Mouse (Mus musculus): Measurements from ENCODE around the gene Gm20388. TPM values are rescaled to one million over a fixed set of nuclear protein-coding genes. Genes with fewer than 3 reads are reported as not detected.
"Not testable (repeated sequence)": the region's sequence is repeated elsewhere in the genome, so short reads cannot be mapped to it uniquely, and the experiment has no call there.

Gene Gm20388
- polyA plus RNA-seq, 1 experiment = 10.6 TPM

DNA sequence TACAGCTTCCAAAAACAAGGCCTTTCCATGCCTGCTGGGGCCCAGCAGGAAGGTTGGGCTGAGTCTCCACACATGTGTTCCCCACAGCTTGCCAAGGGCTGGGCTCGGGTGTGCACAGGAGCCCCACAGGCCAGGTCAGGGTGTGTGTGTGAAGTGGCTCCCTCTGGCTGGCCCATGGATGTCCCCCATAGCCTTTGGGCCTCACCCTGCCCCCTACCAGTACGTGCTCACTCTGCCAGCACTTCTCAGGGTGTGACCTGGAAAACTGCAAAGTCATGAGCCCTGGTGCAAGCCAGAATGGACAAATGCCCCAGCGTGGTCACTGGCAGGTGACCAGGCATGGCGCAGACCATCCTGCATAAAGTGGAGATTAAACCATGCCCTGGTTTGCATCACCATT, 1528.7 kb downstream of the Gm20388 start:
- no peaks in the 10 kb centered on the region for H3K4me1 ChIP-seq (ENCODE audit: control insufficient read depth, insufficient read depth, low read length)
- 69% methylated on average over 4 of the region's 4 CpGs for WGBS
- no peak overlapping the region for H3K27ac ChIP-seq (ENCODE audit: control insufficient read depth, insufficient read depth, low read depth, low read length, poor library complexity)
- no peak for TF ChIP-seq POLR2A (IDR thresholded peaks at IDR 0.05; ENCODE audit: borderline replicate concordance, control insufficient read depth, low read depth, low read length)
- no peak for TF ChIP-seq CTCF (IDR thresholded peaks at IDR 0.05; ENCODE audit: control insufficient read depth, insufficient read depth, low read length)
- no peak overlapping the region for H3K4me3 ChIP-seq (replicated peaks; ENCODE audit: control insufficient read depth, low read depth, low read length)

DNA sequence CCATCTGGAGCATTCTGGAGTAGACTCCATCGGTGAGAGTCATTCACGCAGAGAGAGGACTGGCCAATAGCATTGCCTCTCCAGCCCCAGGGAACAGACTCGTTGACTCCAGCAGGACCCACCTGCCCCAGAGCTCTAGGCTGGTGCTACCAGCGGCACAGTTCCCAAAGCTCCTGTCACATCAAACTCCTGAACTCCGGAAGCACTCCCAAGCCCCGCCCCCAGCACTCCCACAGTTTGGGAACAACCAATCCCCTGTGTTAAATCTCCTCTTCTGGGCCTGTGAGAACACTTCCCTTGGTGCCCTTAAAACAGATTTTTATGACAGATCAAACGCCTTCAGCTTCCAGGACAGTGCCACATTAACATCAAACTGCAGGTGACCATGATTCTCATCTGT, 1532.7 kb downstream of the Gm20388 start:
- TF ChIP-seq CTCF (IDR thresholded peaks at IDR 0.05; ENCODE audit: control insufficient read depth, insufficient read depth, low read length) (no peak), POLR2A (IDR thresholded peaks at IDR 0.05; ENCODE audit: borderline replicate concordance, control insufficient read depth, low read depth, low read length) (no peak)
- 73% methylated on average over 7 of the region's 7 CpGs for whole genome bisulfite sequencing
- Histone ChIP-seq H3K4me1 (ENCODE audit: control insufficient read depth, insufficient read depth, low read length) (no peaks in the 10 kb centered on the region), H3K4me3 (replicated peaks; ENCODE audit: control insufficient read depth, low read depth, low read length) (no peak overlapping the region), H3K27ac (ENCODE audit: control insufficient read depth, insufficient read depth, low read depth, low read length, poor library complexity) (no peak overlapping the region)

DNA sequence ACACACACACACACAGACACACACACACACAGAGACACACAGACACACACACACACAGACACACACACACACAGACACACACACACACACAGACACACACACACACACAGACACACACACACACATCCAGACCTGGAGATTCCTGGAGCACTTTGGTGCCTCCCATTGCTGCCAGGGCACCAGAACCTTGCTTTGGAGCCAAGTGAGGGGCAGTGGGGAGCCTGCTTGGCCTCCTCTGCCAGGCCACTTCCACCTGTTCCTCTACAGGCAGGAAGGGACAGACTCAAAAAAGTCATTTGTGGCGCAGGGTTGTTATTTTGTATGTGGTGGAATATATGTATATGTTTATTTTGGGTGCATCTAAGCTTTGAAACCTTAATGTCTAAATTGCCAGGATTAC, 1533.9 kb downstream of the Gm20388 start:
- not testable (repeated sequence) for H3K4me1 ChIP-seq (ENCODE audit: control insufficient read depth, insufficient read depth, low read length); H3K4me3 ChIP-seq (replicated peaks; ENCODE audit: control insufficient read depth, low read depth, low read length); H3K27ac ChIP-seq (ENCODE audit: control insufficient read depth, insufficient read depth, low read depth, low read length, poor library complexity)
- WGBS = 80% methylated on average over 1 of the region's 1 CpGs

DNA sequence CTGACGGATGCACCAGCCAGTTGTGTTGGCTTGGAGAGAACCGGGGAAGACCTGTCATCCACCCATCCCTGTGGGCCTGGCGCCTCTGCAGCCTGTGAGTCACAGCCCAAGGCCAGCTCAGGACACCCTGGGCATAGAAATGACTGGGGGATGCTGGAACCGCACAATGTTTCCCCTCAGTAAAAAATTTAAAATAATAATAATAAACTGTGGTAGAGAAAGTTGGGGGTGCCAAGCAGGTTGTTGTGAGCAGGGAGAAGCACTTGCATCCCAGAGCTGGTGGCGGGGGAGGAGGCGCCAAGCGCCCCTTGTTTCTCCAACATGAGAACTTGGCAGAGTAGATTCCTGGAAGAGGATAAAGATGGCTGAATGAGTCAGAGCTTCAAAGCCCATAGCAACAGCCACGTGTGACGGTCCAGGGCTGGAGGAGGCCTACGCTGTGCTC, 1534.4 kb downstream of the Gm20388 start:
- TF ChIP-seq CTCF (IDR thresholded peaks at IDR 0.05; ENCODE audit: control insufficient read depth, insufficient read depth, low read length) = no peak
- no peak for TF ChIP-seq POLR2A (IDR thresholded peaks at IDR 0.05; ENCODE audit: borderline replicate concordance, control insufficient read depth, low read depth, low read length)
- no peak overlapping the region for H3K4me3 ChIP-seq (replicated peaks; ENCODE audit: control insufficient read depth, low read depth, low read length)
- H3K4me1 ChIP-seq (ENCODE audit: control insufficient read depth, insufficient read depth, low read length) = no peaks in the 10 kb centered on the region
- WGBS = 80% methylated on average over 10 of the region's 10 CpGs
- H3K27ac ChIP-seq (ENCODE audit: control insufficient read depth, insufficient read depth, low read depth, low read length, poor library complexity) = no peak overlapping the region

DNA sequence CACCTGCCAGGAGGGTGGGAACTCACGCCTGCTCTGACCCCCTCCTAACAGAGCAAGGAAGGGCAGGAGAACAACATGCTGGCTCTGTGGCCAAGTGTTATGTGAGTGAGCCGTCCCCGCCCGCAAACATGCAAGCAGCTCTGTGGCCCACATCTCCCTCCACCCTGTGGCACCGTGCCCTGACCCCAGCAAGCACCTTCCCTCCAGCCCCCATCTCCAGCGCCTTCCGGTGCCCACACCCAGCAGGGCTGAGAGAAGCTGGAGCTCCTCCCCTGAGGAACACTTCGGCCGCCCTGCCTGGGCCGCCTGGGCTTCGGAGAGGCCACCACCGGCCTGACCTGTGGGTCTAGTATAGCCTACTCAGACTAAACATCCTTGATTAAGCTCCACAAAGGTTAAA, 1535.5 kb downstream of the Gm20388 start:
- Histone ChIP-seq H3K4me3 (replicated peaks; ENCODE audit: control insufficient read depth, low read depth, low read length) (no peak overlapping the region), H3K27ac (ENCODE audit: control insufficient read depth, insufficient read depth, low read depth, low read length, poor library complexity) (no peak overlapping the region), H3K4me1 (ENCODE audit: control insufficient read depth, insufficient read depth, low read length) (no peaks in the 10 kb centered on the region)
- TF ChIP-seq POLR2A (IDR thresholded peaks at IDR 0.05; ENCODE audit: borderline replicate concordance, control insufficient read depth, low read depth, low read length) (no peak), CTCF (IDR thresholded peaks at IDR 0.05; ENCODE audit: control insufficient read depth, insufficient read depth, low read length) (no peak)
- WGBS = 85% methylated on average over 12 of the region's 12 CpGs

DNA sequence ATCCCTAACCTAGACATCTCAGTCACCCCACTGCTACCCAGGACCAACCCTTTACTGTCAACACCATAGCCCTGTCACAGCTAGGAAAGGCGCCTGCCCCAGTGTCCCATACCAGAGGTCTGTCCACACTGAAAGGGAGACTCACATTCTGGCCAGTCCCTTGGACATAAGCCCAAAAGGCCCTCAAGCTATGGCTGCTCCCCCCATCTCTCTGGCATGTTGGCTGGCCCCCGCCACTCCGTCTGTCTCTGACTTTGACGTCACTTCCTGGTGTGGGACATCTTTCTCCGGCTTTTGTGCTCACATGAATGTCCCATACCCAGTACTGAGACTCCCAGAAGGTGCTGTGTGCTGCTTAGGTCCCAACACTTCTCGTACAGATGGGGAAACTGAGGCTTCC, 1536.2 kb downstream of the Gm20388 start:
- Histone ChIP-seq H3K4me3 (replicated peaks; ENCODE audit: control insufficient read depth, low read depth, low read length) (no peak overlapping the region), H3K4me1 (ENCODE audit: control insufficient read depth, insufficient read depth, low read length) (no peaks in the 10 kb centered on the region), H3K27ac (ENCODE audit: control insufficient read depth, insufficient read depth, low read depth, low read length, poor library complexity) (no peak overlapping the region)
- WGBS = 70% methylated on average over 6 of the region's 6 CpGs
- no peak for TF ChIP-seq CTCF (IDR thresholded peaks at IDR 0.05; ENCODE audit: control insufficient read depth, insufficient read depth, low read length)
- no peak for TF ChIP-seq POLR2A (IDR thresholded peaks at IDR 0.05; ENCODE audit: borderline replicate concordance, control insufficient read depth, low read depth, low read length)

DNA sequence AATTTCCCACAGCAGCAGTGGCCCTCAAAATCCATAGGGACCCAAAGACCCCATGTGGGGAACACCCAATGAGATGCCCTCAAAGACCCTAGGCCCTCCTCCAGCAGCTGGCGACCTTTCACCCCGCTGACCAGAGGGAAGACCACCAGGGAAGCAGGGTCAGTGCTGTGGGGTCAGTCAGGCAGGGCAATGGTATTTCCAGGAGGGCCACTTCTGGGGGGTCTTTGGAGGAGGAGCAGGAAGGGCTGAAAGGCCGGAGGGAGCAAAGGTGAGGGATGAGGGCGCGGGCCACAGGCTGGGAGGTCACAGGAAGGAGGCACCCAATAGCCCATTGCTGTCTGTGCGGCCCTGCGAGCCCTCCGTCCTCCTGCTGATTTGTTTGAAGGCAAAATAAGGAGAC, 1539.6 kb downstream of the Gm20388 start:
- TF ChIP-seq POLR2A (IDR thresholded peaks at IDR 0.05; ENCODE audit: borderline replicate concordance, control insufficient read depth, low read depth, low read length) = no peak
- no peak for TF ChIP-seq CTCF (IDR thresholded peaks at IDR 0.05; ENCODE audit: control insufficient read depth, insufficient read depth, low read length)
- no peak overlapping the region for H3K4me3 ChIP-seq (replicated peaks; ENCODE audit: control insufficient read depth, low read depth, low read length)
- H3K27ac ChIP-seq (ENCODE audit: control insufficient read depth, insufficient read depth, low read depth, low read length, poor library complexity) = no peak overlapping the region
- no peaks in the 10 kb centered on the region for H3K4me1 ChIP-seq (ENCODE audit: control insufficient read depth, insufficient read depth, low read length)
- WGBS = 76% methylated on average over 8 of the region's 8 CpGs

DNA sequence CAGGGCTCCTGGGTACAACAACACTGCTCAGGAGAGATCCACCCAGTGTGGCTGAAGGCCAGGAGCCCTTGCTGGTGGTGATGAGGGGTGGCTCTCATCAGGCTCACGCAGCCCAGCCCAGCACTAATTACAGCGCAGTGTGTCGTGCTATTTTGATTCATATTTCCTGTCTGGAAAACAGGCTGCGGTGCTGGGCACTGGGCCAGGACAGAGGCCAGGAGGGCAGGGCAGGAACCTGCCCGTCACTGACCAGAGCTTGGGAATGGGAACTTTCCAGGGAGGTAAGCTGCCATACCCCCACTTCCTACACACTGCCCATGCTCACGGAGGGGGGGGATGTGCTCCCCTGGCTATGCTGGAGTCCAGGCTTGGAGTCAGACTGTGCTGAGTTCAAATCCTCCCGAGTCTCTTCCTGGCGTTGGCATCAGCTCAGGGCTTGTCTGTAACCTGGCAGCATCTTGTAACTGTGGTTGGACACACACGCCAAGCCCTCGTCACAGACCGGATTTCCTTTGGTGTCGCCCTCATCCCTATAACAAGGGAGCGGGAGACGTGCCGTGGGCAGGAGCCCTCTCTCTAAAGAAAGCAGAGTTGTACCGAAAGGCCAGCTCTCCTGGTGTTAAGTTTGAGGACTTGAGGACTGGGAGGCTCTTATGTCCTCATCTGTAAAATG, 1540.9 kb downstream of the Gm20388 start:
- H3K4me3 ChIP-seq (replicated peaks; ENCODE audit: control insufficient read depth, low read depth, low read length) = no peak overlapping the region
- WGBS = 38% methylated on average over 16 of the region's 16 CpGs
- no peak for TF ChIP-seq CTCF (IDR thresholded peaks at IDR 0.05; ENCODE audit: control insufficient read depth, insufficient read depth, low read length)
- TF ChIP-seq POLR2A (IDR thresholded peaks at IDR 0.05; ENCODE audit: borderline replicate concordance, control insufficient read depth, low read depth, low read length) = no peak
- no peaks in the 10 kb centered on the region for H3K4me1 ChIP-seq (ENCODE audit: control insufficient read depth, insufficient read depth, low read length)
- no peak overlapping the region for H3K27ac ChIP-seq (ENCODE audit: control insufficient read depth, insufficient read depth, low read depth, low read length, poor library complexity)

DNA sequence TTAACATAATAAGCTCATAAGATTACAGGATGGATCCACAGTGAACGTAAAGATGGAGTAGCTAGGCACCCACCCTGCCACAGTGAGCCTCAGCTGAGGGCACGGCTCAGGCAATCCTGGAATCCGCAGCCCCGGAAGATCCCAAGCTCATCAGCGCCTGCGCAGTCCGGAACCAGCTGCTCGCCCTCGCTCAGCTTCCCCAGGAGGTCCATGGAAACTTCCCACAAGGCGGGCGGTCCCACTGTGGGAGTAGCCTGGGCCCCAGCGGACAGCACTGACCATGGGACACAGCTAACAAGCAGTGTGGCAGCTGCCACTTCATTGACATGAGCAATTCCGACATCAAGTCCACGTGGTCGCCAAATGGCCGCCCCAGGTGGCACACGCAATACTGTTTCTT, 1544.1 kb downstream of the Gm20388 start:
- TF ChIP-seq POLR2A (IDR thresholded peaks at IDR 0.05; ENCODE audit: borderline replicate concordance, control insufficient read depth, low read depth, low read length) (no peak), CTCF (IDR thresholded peaks at IDR 0.05; ENCODE audit: control insufficient read depth, insufficient read depth, low read length) (no peak)

More for the DNA sequence above, 1544.1 kb downstream of the Gm20388 start:
- 88% methylated on average over 17 of the region's 17 CpGs for WGBS
- no peak overlapping the region for H3K4me3 ChIP-seq (replicated peaks; ENCODE audit: control insufficient read depth, low read depth, low read length)
- H3K4me1 ChIP-seq (ENCODE audit: control insufficient read depth, insufficient read depth, low read length) = no peaks in the 10 kb centered on the region
- H3K27ac ChIP-seq (ENCODE audit: control insufficient read depth, insufficient read depth, low read depth, low read length, poor library complexity) = no peak overlapping the region

Data from bone marrow, adult 2 months (tissue).